Mouse (Mus musculus) ES-E14 (cell line): ENCODE measurements at regions not wholly inside any gene's neighbourhood (a gene's known extent, or its start where the extent isn't known, plus 50 kb on each side); places are given as distances from the start of the nearest gene placed in this dataset.

Experiments
- DNase-seq: peaks from one replicate; pipeline ENCODE4 v3.0.0-alpha.2; 2013; ENCODE audit warnings: low read depth, low spot score
- H3K27ac ChIP-seq: 2 replicates; pipeline ENCODE4 v1.5.1; 2012; ENCODE audit warnings: low read depth, mild to moderate bottlenecking, low read length, moderate library complexity, mixed read lengths; ENCODE audit not compliant: poor library complexity, insufficient read depth, severe bottlenecking
- H3K36me3 ChIP-seq: 2 replicates; pipeline ENCODE4 v1.6.1; 2012; ENCODE audit warnings: mild to moderate bottlenecking, low read length, moderate library complexity, mixed read lengths; ENCODE audit not compliant: control insufficient read depth, poor library complexity, insufficient read depth, severe bottlenecking
- H3K4me1 ChIP-seq, 2 experiments: fragments of 150-350 bp in 1 of 2; sonication (generic) in 1 of 2; 2 replicates each; pipeline ENCODE4 v1.6.1; 2012; ENCODE audit warnings: low read length in 2 of 2, mild to moderate bottlenecking in 1 of 2, mixed read lengths in 1 of 2; ENCODE audit not compliant: control insufficient read depth in 2 of 2, insufficient read depth in 2 of 2, poor library complexity in 1 of 2
- H3K4me3 ChIP-seq, 2 experiments: fragments of 150-350 bp in 1 of 2; sonication (generic) in 1 of 2; 2 replicates each; pipeline ENCODE4 v1.5.1; 2012; ENCODE audit warnings: low read length in 2 of 2, low read depth in 1 of 2, mild to moderate bottlenecking in 1 of 2, mixed read lengths in 1 of 2; ENCODE audit not compliant: insufficient read depth in 1 of 2, poor library complexity in 1 of 2, severe bottlenecking in 1 of 2
- H3K9ac ChIP-seq: 2 replicates; pipeline ENCODE4 v1.6.1; 2012; ENCODE audit warnings: low read depth, mild to moderate bottlenecking, low read length, mixed read lengths; ENCODE audit not compliant: poor library complexity, insufficient read depth, severe bottlenecking
- H3K9me3 ChIP-seq: fragments of 150-350 bp; sonication (generic); 2 replicates; pipeline ENCODE4 v1.6.1; 2012; ENCODE audit warnings: low read depth, mild to moderate bottlenecking, low read length; ENCODE audit not compliant: control insufficient read depth, insufficient read depth
- CHD2 ChIP-seq: IDR thresholded peaks from 2 replicates; pipeline ENCODE4 v1.6.1; 2014; ENCODE audit warnings: mild to moderate bottlenecking, low read depth, low read length, inconsistent platforms
- HCFC1 ChIP-seq: IDR thresholded peaks from 2 replicates; pipeline ENCODE4 v1.6.1; 2012; ENCODE audit warnings: low read length, inconsistent platforms, borderline replicate concordance; ENCODE audit not compliant: insufficient read depth
- MAFK ChIP-seq: IDR thresholded peaks from 2 replicates; pipeline ENCODE4 v1.6.1; 2014; ENCODE audit warnings: mild to moderate bottlenecking, low read depth, low read length, inconsistent platforms; ENCODE audit not compliant: insufficient read depth
- ZC3H11A ChIP-seq: IDR thresholded peaks from 2 replicates; pipeline ENCODE4 v1.6.1; 2012; ENCODE audit warnings: low read depth, mild to moderate bottlenecking, inconsistent platforms, low read length, borderline replicate concordance
- ZNF384 ChIP-seq: IDR thresholded peaks from 2 replicates; pipeline ENCODE4 v1.6.1; 2012; ENCODE audit warnings: low read depth, low read length, inconsistent platforms
- in situ Hi-C, 2 experiments: fragments of 600-800 bp; cut with MboI; formaldehyde crosslinking; loops; one replicate each; pipeline ENCODE4 v1.15.1; 2025; ENCODE audit warnings: low sequenced_read_pairs in 2 of 2, inconsistent platforms in 1 of 2; ENCODE audit not compliant: unreplicated experiment in 2 of 2

DNA sequence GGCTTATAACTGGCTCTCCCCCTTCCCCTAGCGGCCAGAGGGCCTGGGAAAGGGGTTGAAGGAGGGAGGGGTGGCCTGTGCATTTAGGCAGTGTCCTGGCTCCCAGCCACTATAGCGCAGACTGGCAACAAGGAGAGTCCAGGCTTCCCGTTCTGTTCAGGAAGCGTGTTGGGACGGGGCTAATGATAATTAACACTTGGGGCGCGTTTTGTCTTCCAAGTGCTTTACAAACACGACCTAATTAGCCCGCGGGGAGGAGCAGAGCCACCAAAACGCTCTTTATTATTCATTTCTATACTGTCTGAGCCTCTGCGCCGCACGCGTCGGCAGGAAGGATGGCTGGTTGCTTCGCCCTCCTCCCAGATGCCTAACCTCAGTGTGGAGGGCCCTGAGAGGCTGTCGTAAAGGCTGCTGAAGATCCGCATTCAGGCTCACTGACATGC is 123.0 kb upstream of the 4931429L15Rik start:
- Histone ChIP-seq H3K36me3 (no peaks in the 10 kb centered on the region), H3K9me3 (no peaks in the 10 kb centered on the region), H3K27ac (no peak overlapping the region), H3K4me3 (peak overlapping the region; percentile 39 to 56; a peak in 3 of 4 replicates), H3K9ac (no peak overlapping the region), H3K4me1 (0 out of 4 replicates have a peak, but pooled peaks cover 0 to 3% of the 10 kb centered on the region in 2 experiments)
- TF ChIP-seq CHD2 (no peak), MAFK (no peak), ZNF384 (no peak), ZC3H11A (no peak), HCFC1 (no peak)
- in situ Hi-C loops = no loop called here
- no peak for DNase-seq

DNA sequence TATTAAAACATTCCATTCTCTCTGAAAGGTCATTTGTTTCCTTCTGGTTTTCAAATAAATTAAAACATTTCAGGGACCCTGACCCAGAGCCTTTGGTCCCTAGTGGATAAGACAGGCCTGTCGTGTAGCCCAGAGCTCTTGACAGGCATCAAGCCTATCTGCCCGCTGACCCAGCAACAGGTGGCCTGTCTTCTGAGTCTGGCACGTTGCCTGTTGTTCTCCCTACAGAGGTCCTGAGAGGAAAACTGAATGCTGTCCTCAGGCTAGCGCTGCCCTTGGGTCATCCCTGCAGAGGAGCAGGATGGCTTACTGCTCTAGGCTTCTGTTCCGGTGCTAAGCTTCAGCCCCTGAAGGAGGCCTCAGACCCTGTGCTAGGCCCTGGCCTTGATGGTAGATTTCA is 120.4 kb upstream of the 4931429L15Rik start:
- Histone ChIP-seq H3K36me3 (no peaks in the 10 kb centered on the region), H3K9me3 (no peaks in the 10 kb centered on the region), H3K9ac (no peak overlapping the region), H3K4me1 (0 out of 4 replicates have a peak, but pooled peaks cover 0 to 3% of the 10 kb centered on the region in 2 experiments), H3K27ac (no peak overlapping the region), H3K4me3 (no peak overlapping the region)
- no peak for TF ChIP-seq ZC3H11A
- no peak for TF ChIP-seq HCFC1
- no peak for TF ChIP-seq MAFK
- no peak for TF ChIP-seq CHD2
- TF ChIP-seq ZNF384 = no peak
- no peak for DNase-seq
- in situ Hi-C loops = no loop called here

DNA sequence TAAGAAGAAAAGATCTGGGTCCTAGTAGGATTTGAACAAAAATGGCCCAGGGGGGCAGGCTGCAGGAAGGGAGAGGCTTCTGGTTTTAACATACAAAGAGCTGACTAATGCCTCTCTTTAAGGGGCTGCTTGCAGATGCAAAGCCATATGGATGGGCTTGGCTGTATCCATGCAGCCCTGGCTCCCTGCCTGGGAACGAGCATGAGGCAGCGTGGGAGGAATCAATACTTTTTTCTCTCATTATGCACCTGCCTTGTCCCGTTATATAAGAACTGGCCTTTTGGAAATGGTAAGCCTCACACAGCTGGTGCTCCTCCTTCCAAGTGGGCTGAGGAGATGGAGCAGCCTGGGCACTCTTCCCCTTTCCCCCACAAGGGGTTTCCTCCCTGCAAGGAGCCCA is 114.9 kb upstream of the 4931429L15Rik start:
- no peak for DNase-seq
- TF ChIP-seq ZC3H11A = no peak
- TF ChIP-seq MAFK = no peak
- TF ChIP-seq ZNF384 = no peak
- TF ChIP-seq CHD2 = no peak
- no peak for TF ChIP-seq HCFC1
- H3K4me3 ChIP-seq = no peak overlapping the region
- H3K9me3 ChIP-seq = no peaks in the 10 kb centered on the region
- no peaks in the 10 kb centered on the region for H3K36me3 ChIP-seq
- in situ Hi-C loops = no loop called here
- 0 out of 4 replicates have a peak, but pooled peaks cover 0 to 4% of the 10 kb centered on the region in 2 experiments for H3K4me1 ChIP-seq
- H3K27ac ChIP-seq = no peak overlapping the region
- H3K9ac ChIP-seq = no peak overlapping the region

DNA sequence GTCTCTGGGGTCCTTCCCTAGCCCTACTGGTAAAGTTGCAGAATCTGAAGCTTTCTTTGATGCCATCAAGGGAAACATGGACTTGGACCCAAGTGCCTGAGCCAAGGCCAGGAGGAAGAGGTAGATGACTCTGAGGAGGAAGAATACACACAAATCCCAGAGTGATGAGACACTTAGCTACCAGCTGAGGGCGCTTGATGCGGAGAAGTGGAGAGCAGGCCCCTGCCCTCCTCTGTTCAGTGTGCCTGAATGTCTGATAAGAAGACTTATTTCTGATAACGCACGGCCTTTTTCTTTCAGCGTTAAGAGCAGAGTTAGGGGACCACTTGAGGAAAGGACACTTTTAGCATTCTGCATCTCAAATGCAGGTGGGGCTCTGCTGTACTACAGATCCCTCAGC is 113.9 kb upstream of the 4931429L15Rik start:
- DNase-seq = no peak
- Histone ChIP-seq H3K4me3 (no peak overlapping the region), H3K9ac (no peak overlapping the region), H3K36me3 (no peaks in the 10 kb centered on the region), H3K9me3 (no peaks in the 10 kb centered on the region), H3K27ac (no peak overlapping the region), H3K4me1 (0 out of 4 replicates have a peak, but pooled peaks cover 0 to 3% of the 10 kb centered on the region in 2 experiments)
- TF ChIP-seq HCFC1 (no peak), ZC3H11A (no peak), ZNF384 (no peak), CHD2 (no peak), MAFK (no peak)
- in situ Hi-C loops = no loop called here

DNA sequence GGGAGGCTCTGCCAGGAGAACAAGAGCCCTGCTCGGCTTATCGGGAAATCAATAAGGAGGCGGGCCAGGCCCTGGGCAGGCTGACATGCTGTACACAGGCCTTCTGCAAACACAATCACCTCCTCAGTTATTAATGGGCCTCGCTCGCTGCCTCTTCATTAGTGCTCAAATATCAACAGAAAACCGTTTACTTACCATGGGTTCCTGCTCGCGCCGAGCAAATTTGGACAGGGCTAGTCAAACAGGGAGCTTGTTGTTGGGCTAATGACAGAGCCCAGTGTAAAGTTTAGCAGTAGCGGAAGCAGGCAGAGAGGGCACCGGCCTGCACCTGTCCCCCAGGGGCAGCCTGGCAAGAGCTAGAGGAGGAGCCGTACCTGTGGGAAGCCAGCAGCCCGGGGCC is 111.3 kb upstream of the 4931429L15Rik start:
- in situ Hi-C loops = no loop called here
- Histone ChIP-seq H3K4me3 (no peak overlapping the region), H3K36me3 (no peaks in the 10 kb centered on the region), H3K9me3 (no peaks in the 10 kb centered on the region), H3K9ac (no peak overlapping the region), H3K27ac (no peak overlapping the region), H3K4me1 (0 out of 4 replicates have a peak, but pooled peaks cover 0 to 2% of the 10 kb centered on the region in 2 experiments)
- no peak for DNase-seq
- TF ChIP-seq MAFK (no peak), ZNF384 (no peak), HCFC1 (no peak), ZC3H11A (no peak), CHD2 (no peak)
